Mouse (Mus musculus) forebrain, postnatal 0 days (tissue): ENCODE results near the gene Car3. TPM values are rescaled to one million over a fixed set of nuclear protein-coding genes. Genes with fewer than 3 reads are reported as not detected.

Experiments used
- ATAC-seq: fragments of 200-750 bp; cut with Nextera tagmentation; 2 replicates; pipeline ENCODE4 v1.8.0; 2017; ENCODE audit warnings: mild to moderate bottlenecking, moderate library complexity
- DNase-seq: peaks from one replicate; pipeline ENCODE4 v3.0.0-alpha.2; 2015
- H3K27ac ChIP-seq: fragments of 300-500 bp; sonication (generic); 2 replicates; pipeline ENCODE4 v1.5.1; 2014; ENCODE audit warnings: low read depth, mild to moderate bottlenecking, antibody characterized with exemption, low read length, moderate library complexity, mixed read lengths
- H3K27me3 ChIP-seq: fragments of 300-500 bp; sonication (generic); 2 replicates; pipeline ENCODE4 v1.6.1; 2014; ENCODE audit warnings: mild to moderate bottlenecking, low read length, mixed read lengths; ENCODE audit not compliant: insufficient read depth
- H3K36me3 ChIP-seq: fragments of 300-500 bp; sonication (generic); 2 replicates; pipeline ENCODE4 v1.6.1; 2014; ENCODE audit warnings: mild to moderate bottlenecking, moderate library complexity; ENCODE audit not compliant: insufficient read depth
- H3K4me1 ChIP-seq: fragments of 300-500 bp; sonication (generic); 2 replicates; pipeline ENCODE4 v1.6.1; 2014; ENCODE audit warnings: antibody characterized with exemption; ENCODE audit not compliant: insufficient read depth
- H3K4me2 ChIP-seq: fragments of 300-500 bp; sonication (generic); 2 replicates; pipeline ENCODE4 v1.6.1; 2014; ENCODE audit warnings: low read depth, mild to moderate bottlenecking, moderate library complexity
- H3K4me3 ChIP-seq: fragments of 300-500 bp; sonication (generic); 2 replicates; pipeline ENCODE4 v1.5.1; 2014; ENCODE audit warnings: low read depth, low read length, mixed read lengths
- H3K9ac ChIP-seq: fragments of 300-500 bp; sonication (generic); 2 replicates; pipeline ENCODE4 v1.6.1; 2014; ENCODE audit warnings: mild to moderate bottlenecking
- H3K9me3 ChIP-seq: fragments of 300-500 bp; sonication (generic); 2 replicates; pipeline ENCODE4 v1.6.1; 2016; ENCODE audit warnings: low read length
- CTCF ChIP-seq: sonication (generic); IDR thresholded peaks from 2 replicates; pipeline ENCODE4 v1.5.1; 2016; ENCODE audit warnings: antibody characterized with exemption, control low read depth, low read depth
- WGBS: fragments of 180-500 bp; shearing (Covaris S2); extraction: QIAGEN DNeasy Blood & Tissue Kit; methylation state at CpG from one replicate; pipeline ENCODE4 v1.1.7; 2014; 5-methylcytosine and 5-hydroxymethylcytosine counted together
- polyA plus RNA-seq: library from polyadenylated mRNA; unstranded; fragments of >200 nt; fragmentation: Nextera tagmentation; extraction: Ambion mirVana; gene quantifications from 2 replicates; pipeline ENCODE4 v1.2.1, GENCODE M21; 2015
- total RNA-seq: library from RNA; depleted of rRNA; stranded (reverse); fragments of >200 nt; gene quantifications from 2 replicates; pipeline ENCODE4 v1.2.3, GENCODE M21; 2014

The Car3 gene
- total and polyA plus RNA-seq, 2 experiments from 2014 or later: 1.8 to 2.6 TPM

- DNase-seq: peak; percentile 77
- peak; percentile 70 for TF ChIP-seq CTCF
These were observed 11.2 kb downstream of the Car3 start for GRCm38 (mm10) chr3:14874402-14875040.

GRCm38 (mm10) chr3:14876325-14876918, 13.1 kb downstream of the Car3 start:
- no peaks in the 10 kb centered on the region for H3K36me3 ChIP-seq
- H3K9ac ChIP-seq: no peak overlapping the region
- 76% methylated on average over 9 of the region's 9 CpGs for WGBS
- no peak overlapping the region for H3K4me2 ChIP-seq
- H3K27ac ChIP-seq: no peak overlapping the region
- H3K4me3 ChIP-seq: no peak overlapping the region
- no peaks in the 10 kb centered on the region for H3K4me1 ChIP-seq
- H3K27me3 ChIP-seq: no peaks in the 10 kb centered on the region
- ATAC-seq (no peak), DNase-seq (no peak)
- TF ChIP-seq CTCF: no peak
- H3K9me3 ChIP-seq: no peaks in the 10 kb centered on the region

More at GRCm38 (mm10) chr3:14874402-14875040, 11.2 kb downstream of the Car3 start:
- Histone ChIP-seq H3K4me3 (no peak overlapping the region), H3K9ac (no peak overlapping the region), H3K36me3 (no peaks in the 10 kb centered on the region), H3K27me3 (no peaks in the 10 kb centered on the region), H3K9me3 (no peaks in the 10 kb centered on the region), H3K27ac (no peak overlapping the region), H3K4me1 (no peaks in the 10 kb centered on the region), H3K4me2 (no peak overlapping the region)
- peak; percentile 67 for ATAC-seq
- 49% methylated on average over 8 of the region's 8 CpGs for WGBS

- WGBS: 87% methylated on average over 7 of the region's 7 CpGs
These were observed 14.1 kb downstream of the Car3 start for GRCm38 (mm10) chr3:14877251-14877909.

GRCm38 (mm10) chr3:14878749-14879223, 15.5 kb downstream of the Car3 start:
- Histone ChIP-seq H3K9ac (no peak overlapping the region), H3K27ac (no peak overlapping the region), H3K4me3 (no peak overlapping the region), H3K27me3 (no peaks in the 10 kb centered on the region), H3K4me1 (no peaks in the 10 kb centered on the region), H3K36me3 (no peaks in the 10 kb centered on the region), H3K9me3 (no peaks in the 10 kb centered on the region), H3K4me2 (no peak overlapping the region)
- WGBS: 70% methylated on average over 6 of the region's 6 CpGs
- no peak for TF ChIP-seq CTCF
- DNase-seq: no peak
- no peak for ATAC-seq

More at GRCm38 (mm10) chr3:14877251-14877909, 14.1 kb downstream of the Car3 start:
- Histone ChIP-seq H3K4me3 (no peak overlapping the region), H3K4me1 (no peaks in the 10 kb centered on the region), H3K36me3 (no peaks in the 10 kb centered on the region), H3K9me3 (no peaks in the 10 kb centered on the region), H3K27ac (no peak overlapping the region), H3K4me2 (no peak overlapping the region), H3K27me3 (no peaks in the 10 kb centered on the region), H3K9ac (no peak overlapping the region)
- no peak for TF ChIP-seq CTCF
- ATAC-seq (no peak), DNase-seq (no peak)

- ATAC-seq: no peak
- no peak for DNase-seq
- no peak for TF ChIP-seq CTCF
- Histone ChIP-seq H3K27ac (no peak overlapping the region), H3K4me1 (no peaks in the 10 kb centered on the region), H3K4me2 (no peak overlapping the region), H3K4me3 (no peak overlapping the region), H3K36me3 (no peaks in the 10 kb centered on the region), H3K27me3 (no peaks in the 10 kb centered on the region), H3K9ac (no peak overlapping the region), H3K9me3 (no peaks in the 10 kb centered on the region)
- 85% methylated on average over 3 of the region's 3 CpGs for WGBS
These were observed 16.0 kb downstream of the Car3 start for GRCm38 (mm10) chr3:14879293-14879692.

- Histone ChIP-seq H3K27ac (no peak overlapping the region), H3K9ac (no peak overlapping the region), H3K4me3 (no peak overlapping the region), H3K9me3 (no peaks in the 10 kb centered on the region), H3K36me3 (no peaks in the 10 kb centered on the region), H3K4me2 (no peak overlapping the region), H3K27me3 (no peaks in the 10 kb centered on the region), H3K4me1 (no peaks in the 10 kb centered on the region)
- TF ChIP-seq CTCF: no peak
- WGBS: 84% methylated on average over 2 of the region's 2 CpGs
- no peak for ATAC-seq
- DNase-seq: no peak
These were observed 17.0 kb downstream of the Car3 start for GRCm38 (mm10) chr3:14880277-14880676.

- ATAC-seq (no peak), DNase-seq (no peak)
- TF ChIP-seq CTCF: no peak
- Histone ChIP-seq H3K27me3 (no peaks in the 10 kb centered on the region), H3K27ac (no peak overlapping the region), H3K4me2 (no peak overlapping the region), H3K4me3 (no peak overlapping the region), H3K36me3 (no peaks in the 10 kb centered on the region), H3K9me3 (no peaks in the 10 kb centered on the region), H3K4me1 (no peaks in the 10 kb centered on the region), H3K9ac (no peak overlapping the region)
These were observed 18.7 kb downstream of the Car3 start for GRCm38 (mm10) chr3:14882005-14882404.
